Mouse (Mus musculus) thymus, adult 2 months (tissue): ENCODE measurements around the gene Fsip1. TPM values are rescaled to one million over a fixed set of nuclear protein-coding genes. Genes with fewer than 3 reads are reported as not detected.

ENCODE experiments used
- DNase-seq: peaks from one replicate; pipeline ENCODE4 v3.0.0; 2021
- H3K27ac ChIP-seq: fragments of 200-500 bp; 2 replicates; pipeline ENCODE4 v1.5.1; 2012; ENCODE audit warnings: low read length, control low read depth; ENCODE audit not compliant: control insufficient read depth, insufficient read depth
- H3K27me3 ChIP-seq: fragments of 200-500 bp; 2 replicates; pipeline ENCODE4 v1.6.1; 2012; ENCODE audit warnings: mild to moderate bottlenecking, low read length, moderate library complexity, mixed read lengths; ENCODE audit not compliant: control insufficient read depth, insufficient read depth
- H3K36me3 ChIP-seq: fragments of 200-500 bp; 2 replicates; pipeline ENCODE4 v1.6.1; 2012; ENCODE audit warnings: mild to moderate bottlenecking, low read length, moderate library complexity; ENCODE audit not compliant: control insufficient read depth, insufficient read depth
- H3K4me1 ChIP-seq: fragments of 200-500 bp; replicated peaks from 2 replicates; pipeline ENCODE4 v1.6.1; 2012; ENCODE audit warnings: low read length; ENCODE audit not compliant: control insufficient read depth, insufficient read depth
- H3K4me3 ChIP-seq: fragments of 200-500 bp; 2 replicates; pipeline ENCODE4 v1.5.1; 2012; ENCODE audit warnings: mild to moderate bottlenecking, low read length, control low read depth, moderate library complexity; ENCODE audit not compliant: control insufficient read depth, insufficient read depth
- CTCF ChIP-seq: fragments of 200-500 bp; IDR thresholded peaks from 2 replicates; pipeline ENCODE4 v1.5.1; 2012; ENCODE audit warnings: mild to moderate bottlenecking, control low read depth, low read length, moderate library complexity, borderline replicate concordance; ENCODE audit not compliant: control insufficient read depth, poor library complexity, insufficient read depth; ENCODE audit errors: extremely low read depth
- POLR2A ChIP-seq: fragments of 200-500 bp; IDR thresholded peaks from 2 replicates; pipeline ENCODE4 v1.6.1; 2012; ENCODE audit warnings: mild to moderate bottlenecking, low read length, control low read depth, moderate library complexity; ENCODE audit not compliant: control insufficient read depth, poor library complexity, insufficient read depth; ENCODE audit errors: extremely low read depth
- WGBS: fragments of 180-500 bp; shearing (Covaris S2); methylation state at CpG from one replicate; pipeline ENCODE4 v1.1.7; 2018; 5-methylcytosine and 5-hydroxymethylcytosine counted together
- polyA plus RNA-seq: library from polyadenylated mRNA; depleted of rRNA; stranded (reverse); fragments of >200 nt; gene quantifications from 2 replicates; pipeline ENCODE4 v1.2.3, GENCODE M21; 2012

The Fsip1 gene
- polyA plus RNA-seq, 1 experiment, result not detected

DNA sequence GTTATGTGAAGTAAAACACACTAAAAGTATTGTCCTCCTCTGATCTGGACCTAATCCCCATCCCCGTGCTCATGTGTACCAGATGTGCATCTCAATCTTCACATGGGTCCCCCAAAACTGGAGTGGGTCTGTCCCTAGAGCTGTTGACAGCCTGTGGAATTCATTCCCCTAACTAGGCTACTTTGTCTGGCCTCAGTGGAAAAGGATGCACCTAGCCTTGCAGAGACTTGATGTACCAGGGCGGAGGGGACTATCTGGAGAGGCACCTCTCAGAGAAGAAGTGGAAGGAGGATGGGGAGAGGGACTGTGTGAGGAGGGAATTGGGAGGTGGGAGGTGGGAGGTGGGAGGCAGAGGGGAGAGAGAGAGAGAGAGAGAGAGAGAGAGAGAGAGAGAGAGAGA lies 119.0 kb downstream of the Fsip1 start:
- no peak overlapping the region for H3K27ac ChIP-seq
- TF ChIP-seq CTCF (no peak), POLR2A (no peak)

DNA sequence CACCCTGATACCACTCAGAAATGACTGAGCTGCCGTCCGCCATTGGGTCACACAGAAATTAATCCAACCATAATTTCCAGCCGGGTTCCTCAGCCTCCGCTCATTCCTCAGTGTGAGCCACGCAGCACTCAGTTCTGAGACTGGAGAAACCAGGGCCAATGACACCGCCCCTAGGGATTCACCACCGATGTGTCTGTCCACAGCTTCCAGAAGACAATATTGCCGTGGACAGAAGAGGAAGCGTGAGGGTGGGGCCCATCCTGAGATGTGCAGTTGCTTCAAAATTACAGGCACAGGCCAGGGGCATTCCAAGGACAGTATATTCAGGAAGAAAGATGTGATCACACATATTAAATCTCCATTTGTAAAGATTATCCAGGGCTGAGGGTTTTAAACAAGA lies 119.7 kb downstream of the Fsip1 start:
- no peaks in the 10 kb centered on the region for H3K27me3 ChIP-seq
- no peak overlapping the region for H3K27ac ChIP-seq
- WGBS, result 87% methylated on average over 9 of the region's 9 CpGs
- DNase-seq, result no peak
- H3K4me3 ChIP-seq, result no peak overlapping the region
- no peaks in the 10 kb centered on the region for H3K4me1 ChIP-seq
- H3K36me3 ChIP-seq, result no peaks in the 10 kb centered on the region
- TF ChIP-seq CTCF (no peak), POLR2A (no peak)

More for the DNA sequence above, 119.0 kb downstream of the Fsip1 start:
- Histone ChIP-seq H3K4me3 (no peak overlapping the region), H3K4me1 (no peaks in the 10 kb centered on the region), H3K36me3 (no peaks in the 10 kb centered on the region), H3K27me3 (no peaks in the 10 kb centered on the region)
- DNase-seq, result no peak
- WGBS, result 93% methylated on average over 2 of the region's 2 CpGs

DNA sequence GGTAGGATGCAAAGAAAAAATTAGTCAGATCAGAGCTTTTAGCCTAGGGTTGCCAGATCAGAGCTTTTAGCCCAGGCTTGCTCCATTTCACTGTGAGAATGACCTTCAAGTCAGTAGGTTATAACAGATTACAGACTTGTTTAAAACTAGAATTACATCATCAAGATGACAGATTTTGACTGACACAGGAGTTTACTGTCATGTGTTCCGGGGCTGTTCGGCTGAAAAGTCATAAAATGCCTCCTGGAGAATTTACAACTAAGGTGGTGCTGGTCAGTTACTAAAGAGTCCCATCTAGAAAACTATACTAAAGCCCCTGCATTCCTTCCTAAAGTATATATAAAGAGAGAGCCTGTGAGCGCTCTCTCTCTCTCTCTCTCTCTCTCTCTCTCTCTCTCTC lies 128.5 kb downstream of the Fsip1 start:
- Histone ChIP-seq H3K27ac (no peak overlapping the region), H3K4me1 (no peaks in the 10 kb centered on the region), H3K36me3 (no peaks in the 10 kb centered on the region), H3K4me3 (no peak overlapping the region), H3K27me3 (no peaks in the 10 kb centered on the region)
- 74% methylated on average over 3 of the region's 3 CpGs for WGBS
- DNase-seq, result no peak
- TF ChIP-seq POLR2A, result no peak
- TF ChIP-seq CTCF, result no peak

DNA sequence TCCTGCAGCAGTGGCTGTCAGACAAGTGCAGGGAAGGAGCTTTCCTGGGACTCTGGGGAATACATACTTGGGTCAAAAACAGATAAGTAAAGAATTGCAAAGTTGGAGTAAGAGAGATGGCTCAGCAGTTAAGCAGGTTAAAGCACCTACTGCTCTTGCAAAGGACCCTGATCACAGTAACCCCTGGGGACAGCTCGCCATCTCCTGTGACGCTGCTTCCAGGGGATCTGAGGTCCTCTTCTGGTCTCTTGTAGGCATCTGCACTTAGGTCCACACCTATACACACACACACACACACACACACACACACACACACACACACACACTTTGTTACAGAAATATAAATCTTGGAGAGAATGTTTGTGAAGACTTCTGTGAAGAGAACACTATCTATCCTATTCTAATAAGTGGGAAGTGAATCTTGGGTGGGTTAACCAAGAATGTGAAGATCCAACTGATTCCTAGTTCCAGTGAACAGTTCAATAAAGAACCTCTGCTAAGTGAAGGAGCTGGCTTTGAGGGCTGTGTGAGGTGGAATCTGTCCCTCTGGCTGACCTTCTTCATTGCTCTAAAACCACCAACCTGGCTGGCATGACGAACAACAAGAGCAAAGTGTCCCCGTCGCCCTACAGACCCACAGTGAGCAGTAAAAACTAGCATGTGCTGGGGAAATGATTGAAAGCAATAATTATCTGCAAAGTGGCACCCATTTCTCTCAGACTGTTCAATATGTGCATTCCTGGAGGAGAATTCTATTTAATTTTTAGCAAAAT lies 129.1 kb downstream of the Fsip1 start:
- no peak for TF ChIP-seq CTCF
- TF ChIP-seq POLR2A, result no peak
- no peak for DNase-seq
- H3K36me3 ChIP-seq, result no peaks in the 10 kb centered on the region
- no peaks in the 10 kb centered on the region for H3K27me3 ChIP-seq
- H3K27ac ChIP-seq, result no peak overlapping the region
- WGBS, result 90% methylated on average over 5 of the region's 5 CpGs
- no peaks in the 10 kb centered on the region for H3K4me1 ChIP-seq
- H3K4me3 ChIP-seq, result no peak overlapping the region

DNA sequence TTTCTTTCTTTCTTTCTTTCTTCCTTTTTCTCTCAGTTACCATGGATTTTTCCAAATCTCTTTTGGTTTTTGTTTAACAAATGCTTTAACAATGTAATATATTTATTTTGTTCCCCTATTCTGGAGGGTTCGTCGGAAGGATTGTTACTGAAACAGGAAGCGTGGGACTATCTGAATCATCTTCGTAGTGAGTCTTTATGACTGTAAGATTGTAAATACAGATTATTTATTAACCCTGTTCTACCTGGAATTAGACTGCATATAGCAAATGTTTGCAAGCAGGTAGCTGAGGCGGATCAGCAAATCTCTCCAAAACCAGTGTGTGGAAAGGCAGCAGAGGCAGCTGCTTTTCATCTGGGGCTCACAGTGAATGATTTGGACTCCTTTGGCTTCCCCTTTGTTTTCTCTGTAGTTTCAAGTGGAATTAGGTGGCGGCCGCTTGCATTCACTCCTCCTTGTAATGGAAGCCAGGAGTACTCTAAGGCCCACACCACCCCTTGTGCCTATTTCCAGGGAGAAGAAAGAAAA lies 130.8 kb downstream of the Fsip1 start:
- Histone ChIP-seq H3K27me3 (no peaks in the 10 kb centered on the region), H3K27ac (no peak overlapping the region), H3K4me3 (no peak overlapping the region), H3K36me3 (no peaks in the 10 kb centered on the region), H3K4me1 (no peaks in the 10 kb centered on the region)
- DNase-seq, result no peak
- no peak for TF ChIP-seq POLR2A
- no peak for TF ChIP-seq CTCF
- 52% methylated on average over 7 of the region's 7 CpGs for WGBS

DNA sequence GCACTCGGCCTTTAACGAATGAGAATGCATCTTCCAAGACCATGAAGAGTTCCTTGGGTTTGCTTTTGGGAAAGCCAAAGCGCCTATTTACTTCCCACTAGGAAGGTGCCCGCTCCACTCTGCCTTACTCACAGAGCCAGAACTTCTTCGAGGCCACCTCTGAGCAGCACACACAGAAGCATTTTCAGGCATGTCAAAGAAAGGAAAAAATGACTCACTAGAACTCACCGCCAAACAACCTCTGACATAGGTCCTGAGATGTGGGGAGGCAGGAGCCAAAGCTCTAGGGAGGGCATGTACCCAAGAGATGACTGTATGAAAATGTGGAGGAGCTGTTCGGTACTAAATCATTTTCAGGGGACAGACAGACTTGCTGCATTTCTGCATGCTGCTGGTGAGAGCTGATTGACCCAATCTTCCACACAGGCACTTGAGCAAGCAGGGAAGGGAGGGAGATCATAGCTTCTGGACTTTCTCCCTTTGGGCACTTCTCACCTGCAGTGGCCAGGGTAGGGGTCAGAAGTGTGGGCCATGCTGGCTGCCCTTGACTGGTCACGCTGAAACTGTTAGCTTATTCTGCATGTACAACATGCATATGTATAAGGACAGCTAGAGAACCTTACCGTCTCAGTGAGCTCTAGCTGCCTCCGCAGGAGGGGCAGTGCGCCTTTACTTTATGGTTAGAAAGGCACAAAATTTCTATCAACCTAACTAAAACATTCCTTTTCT lies 131.4 kb downstream of the Fsip1 start:
- 86% methylated on average over 11 of the region's 11 CpGs for WGBS
- TF ChIP-seq POLR2A (no peak), CTCF (no peak)
- H3K4me1 ChIP-seq, result no peaks in the 10 kb centered on the region
- no peak overlapping the region for H3K27ac ChIP-seq
- H3K4me3 ChIP-seq, result no peak overlapping the region
- no peaks in the 10 kb centered on the region for H3K27me3 ChIP-seq
- H3K36me3 ChIP-seq, result no peaks in the 10 kb centered on the region
- no peak for DNase-seq
